Mouse (Mus musculus) liver, postnatal 0 days (tissue): ENCODE measurements around the gene Obsl1. TPM values are rescaled to one million over a fixed set of nuclear protein-coding genes. Genes with fewer than 3 reads are reported as not detected.
A peak's percentile ranks its signal among the peaks of the same experiment; 100 is the strongest.

Source experiments
- ATAC-seq: fragments of 200-750 bp; cut with Nextera tagmentation; 2 replicates; pipeline ENCODE4 v1.8.0; 2017; ENCODE audit warnings: mild to moderate bottlenecking, moderate library complexity
- DNase-seq: peaks from one replicate; pipeline ENCODE4 v3.0.0-alpha.2; 2016
- H3K27ac ChIP-seq: fragments of 300-500 bp; sonication (generic); 2 replicates; pipeline ENCODE4 v1.5.1; 2014; ENCODE audit warnings: antibody characterized with exemption, moderate library complexity, mild to moderate bottlenecking, low read depth
- H3K27me3 ChIP-seq: fragments of 300-500 bp; sonication (generic); 2 replicates; pipeline ENCODE4 v1.6.1; 2014; ENCODE audit warnings: low read length, control low read depth, mixed read lengths; ENCODE audit not compliant: insufficient read depth
- H3K36me3 ChIP-seq: fragments of 300-500 bp; sonication (generic); replicated peaks from 2 replicates; pipeline ENCODE4 v1.6.1; 2014; ENCODE audit warnings: mild to moderate bottlenecking, control low read depth, low read length, moderate library complexity, mixed read lengths; ENCODE audit not compliant: insufficient read depth
- H3K4me1 ChIP-seq: fragments of 300-500 bp; sonication (generic); 2 replicates; pipeline ENCODE4 v1.6.1; 2014; ENCODE audit warnings: antibody characterized with exemption, mild to moderate bottlenecking, control low read depth; ENCODE audit not compliant: insufficient read depth
- H3K4me2 ChIP-seq: fragments of 300-500 bp; sonication (generic); 2 replicates; pipeline ENCODE4 v1.6.1; 2014; ENCODE audit warnings: low read depth, mild to moderate bottlenecking, low read length, moderate library complexity, mixed read lengths
- H3K4me3 ChIP-seq: fragments of 300-500 bp; sonication (generic); 2 replicates; pipeline ENCODE4 v1.5.1; 2014; ENCODE audit warnings: low read depth, low read length
- H3K9ac ChIP-seq: fragments of 300-500 bp; sonication (generic); replicated peaks from 2 replicates; pipeline ENCODE4 v1.6.1; 2014; ENCODE audit warnings: mild to moderate bottlenecking, moderate library complexity
- H3K9me3 ChIP-seq: fragments of 300-500 bp; sonication (generic); 2 replicates; pipeline ENCODE4 v1.6.1; 2016; ENCODE audit warnings: mild to moderate bottlenecking, control low read depth, low read length, mixed read lengths
- CTCF ChIP-seq: sonication (generic); IDR thresholded peaks from 2 replicates; pipeline ENCODE4 v1.5.1; 2016; ENCODE audit warnings: antibody characterized with exemption, low read depth
- EP300 ChIP-seq: IDR thresholded peaks from 2 replicates; pipeline ENCODE4 v1.6.1; 2016; ENCODE audit warnings: antibody characterized with exemption, low read depth, mild to moderate bottlenecking
- WGBS: fragments of 180-500 bp; shearing (Covaris S2); extraction: QIAGEN DNeasy Blood & Tissue Kit; methylation state at CpG from one replicate; pipeline ENCODE4 v1.1.7; 2014; ENCODE audit not compliant: insufficient replicate concordance; 5-methylcytosine and 5-hydroxymethylcytosine counted together
- polyA plus RNA-seq: library from polyadenylated mRNA; unstranded; fragments of >200 nt; fragmentation: Nextera tagmentation; extraction: Ambion mirVana; gene quantifications from 2 replicates; pipeline ENCODE4 v1.2.1, GENCODE M21; 2015

The Obsl1 gene
- polyA plus RNA-seq, 1 experiment from 2014 or later: 3.4 TPM

DNA sequence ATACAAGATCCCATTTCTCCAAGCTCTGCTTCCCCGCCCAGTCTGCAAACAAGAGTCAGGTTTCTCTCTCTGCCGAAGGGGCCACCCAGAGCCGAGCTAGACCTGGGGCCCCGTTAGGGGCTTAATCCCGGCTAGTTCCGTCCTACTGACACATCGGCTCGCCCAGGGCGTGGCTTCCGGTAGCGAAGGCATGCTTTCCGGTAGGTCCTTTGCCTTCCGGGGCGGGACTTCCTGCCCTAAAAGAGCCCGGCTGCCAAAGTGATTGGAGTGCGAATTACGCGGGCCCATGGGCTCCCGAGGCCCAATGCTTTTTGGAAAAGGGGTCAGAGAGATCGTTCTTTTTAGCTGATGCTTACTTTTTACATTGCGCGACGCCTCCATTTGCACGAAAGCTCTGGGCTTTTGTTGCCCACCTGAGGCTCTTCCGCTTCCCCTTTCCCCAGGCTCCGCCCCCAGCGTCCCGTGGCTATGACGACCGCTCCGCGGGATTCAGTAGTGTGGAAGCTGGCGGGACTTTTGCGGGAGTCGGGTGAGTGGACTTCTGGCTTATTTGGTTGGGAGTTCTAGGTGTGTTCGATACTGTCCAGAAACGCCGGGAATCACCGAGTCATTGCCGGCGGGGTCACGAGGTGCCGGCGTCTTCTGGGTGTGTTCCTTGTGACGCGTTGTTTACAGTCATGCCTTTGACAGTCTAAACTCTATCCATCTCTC lies 15.2 kb upstream of the Obsl1 start, which contains the start of gene Stk11ip:
Stk11ip (plus strand) TSS at position 209 of the 711 bp plus-strand sequence.
- H3K27ac ChIP-seq: peak within 1 kb of the TSS; percentile 93
- peak; percentile 98 for ATAC-seq
- DNase-seq: peak; percentile 95
- H3K4me1 ChIP-seq: peaks cover 9% of the 10 kb centered on the region
- 0 out of 2 replicates have a peak, but pooled peaks cover under 1% of the 10 kb centered on the region for H3K36me3 ChIP-seq
- TF ChIP-seq EP300 (peak; percentile 65), CTCF (no peak)
- no peaks in the 10 kb centered on the region for H3K27me3 ChIP-seq
- H3K9ac ChIP-seq: peak within 1 kb of the TSS; percentile 81
- WGBS: under 1% methylated on average over 46 of the region's 46 CpGs
- no peaks in the 10 kb centered on the region for H3K9me3 ChIP-seq
- H3K4me3 ChIP-seq: peak within 1 kb of the TSS; percentile 81
- H3K4me2 ChIP-seq: peak within 1 kb of the TSS; percentile 83

DNA sequence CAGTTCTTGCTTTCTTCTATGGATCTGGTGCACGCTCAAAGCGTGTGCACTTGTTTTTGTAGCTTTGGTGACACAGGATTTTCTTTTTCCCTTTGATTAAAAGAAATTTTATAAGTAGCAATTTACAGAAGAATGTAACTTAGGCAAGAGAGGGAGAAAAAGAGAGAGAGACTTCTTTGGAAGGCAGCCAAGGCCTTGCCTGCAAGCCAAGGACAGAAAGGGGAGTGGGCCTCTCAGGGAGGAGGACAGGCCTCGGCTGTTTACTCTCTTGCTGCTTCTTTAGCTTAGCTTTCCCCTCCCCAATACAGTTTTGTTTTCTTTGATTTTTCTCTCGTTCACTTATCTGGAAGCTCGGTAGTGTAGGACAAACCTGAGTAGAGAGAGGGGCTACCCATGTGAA lies 13.3 kb upstream of the Obsl1 start:
- no peak overlapping the region for H3K4me2 ChIP-seq
- DNase-seq (no peak), ATAC-seq (no peak)
- H3K4me3 ChIP-seq: no peak overlapping the region
- TF ChIP-seq CTCF (no peak), EP300 (no peak)
- no peak overlapping the region for H3K27ac ChIP-seq
- H3K4me1 ChIP-seq: peaks cover 9% of the 10 kb centered on the region
- no peaks in the 10 kb centered on the region for H3K9me3 ChIP-seq
- H3K36me3 ChIP-seq: no peaks in the 10 kb centered on the region
- 67% methylated on average over 5 of the region's 5 CpGs for WGBS
- no peak overlapping the region for H3K9ac ChIP-seq
- H3K27me3 ChIP-seq: no peaks in the 10 kb centered on the region

- DNase-seq (no peak), ATAC-seq (no peak)
- H3K9me3 ChIP-seq: no peaks in the 10 kb centered on the region
- no peak overlapping the region for H3K27ac ChIP-seq
- H3K9ac ChIP-seq: no peak overlapping the region
- H3K36me3 ChIP-seq: no peaks in the 10 kb centered on the region
- H3K4me2 ChIP-seq: no peak overlapping the region
- H3K4me3 ChIP-seq: no peak overlapping the region
- no peak for TF ChIP-seq CTCF
- no peak for TF ChIP-seq EP300
- H3K27me3 ChIP-seq: no peaks in the 10 kb centered on the region
- 76% methylated on average over 4 of the region's 4 CpGs for WGBS
- peaks cover 9% of the 10 kb centered on the region for H3K4me1 ChIP-seq
Observed at GRCm38 (mm10) chr1:75518427-75518826, 12.2 kb upstream of the Obsl1 start.

DNA sequence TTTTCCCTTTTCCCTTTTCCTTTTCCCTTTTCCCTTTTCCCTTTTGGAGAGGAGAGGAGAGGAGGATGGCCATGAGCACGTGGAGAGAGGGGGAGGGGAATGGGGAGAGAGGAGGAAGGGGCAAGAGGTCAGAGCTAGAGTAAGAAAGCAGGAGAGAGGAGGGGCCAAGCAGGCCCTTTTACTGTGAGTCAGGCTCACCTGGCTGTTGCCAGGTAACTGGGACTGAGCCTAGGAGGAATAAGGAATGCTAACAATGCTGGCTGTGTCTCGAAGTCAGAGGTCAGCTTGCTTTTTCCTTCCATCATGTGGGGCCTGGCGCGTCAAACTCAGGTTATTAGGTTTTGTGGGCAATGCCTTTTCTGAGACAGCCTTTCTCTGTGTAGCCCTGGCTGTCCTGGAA lies 11.7 kb upstream of the Obsl1 start:
- no peak overlapping the region for H3K4me3 ChIP-seq
- no peaks in the 10 kb centered on the region for H3K36me3 ChIP-seq
- no peak for DNase-seq
- peaks cover 9% of the 10 kb centered on the region for H3K4me1 ChIP-seq
- H3K4me2 ChIP-seq: no peak overlapping the region
- WGBS: 66% methylated on average over 4 of the region's 4 CpGs
- H3K9me3 ChIP-seq: no peaks in the 10 kb centered on the region
- no peak for ATAC-seq
- H3K27ac ChIP-seq: no peak overlapping the region
- no peak overlapping the region for H3K9ac ChIP-seq
- no peaks in the 10 kb centered on the region for H3K27me3 ChIP-seq
- TF ChIP-seq EP300: no peak
- TF ChIP-seq CTCF: no peak

DNA sequence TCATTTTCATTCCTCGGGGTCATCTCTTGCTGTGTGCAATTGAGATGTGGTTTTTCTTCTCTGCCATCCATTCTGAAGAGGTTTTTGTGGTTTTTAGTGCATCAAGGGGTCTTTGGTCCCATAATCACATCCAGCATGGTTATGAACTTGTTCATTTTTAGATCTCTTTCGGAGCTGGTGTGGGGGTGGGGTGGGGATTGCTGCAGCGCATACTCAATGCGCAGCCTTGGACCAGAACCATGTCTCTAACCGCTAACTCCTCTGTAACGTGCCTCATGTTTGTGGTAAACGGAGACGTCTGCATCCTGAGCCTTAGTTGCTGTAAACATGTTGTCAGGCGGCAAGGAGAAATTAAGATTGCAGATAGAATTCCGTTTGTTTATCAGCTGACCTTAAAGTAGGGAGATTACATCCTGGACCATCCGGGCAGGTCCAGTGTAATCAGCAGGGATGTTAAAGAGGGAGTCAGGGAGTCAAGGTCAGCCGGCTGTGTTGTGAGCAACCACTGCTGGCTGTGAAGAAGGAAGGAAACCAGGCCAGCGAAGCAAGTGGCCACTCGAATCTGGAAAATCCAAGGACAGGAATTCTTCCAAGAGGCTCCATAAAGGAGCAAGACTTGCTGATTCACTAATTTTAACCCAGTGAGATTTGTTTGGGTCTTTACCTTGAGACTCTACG lies 10.6 kb upstream of the Obsl1 start:
- H3K27me3 ChIP-seq: no peaks in the 10 kb centered on the region
- DNase-seq (no peak), ATAC-seq (no peak)
- no peak overlapping the region for H3K9ac ChIP-seq
- TF ChIP-seq EP300 (no peak), CTCF (no peak)
- H3K4me3 ChIP-seq: no peak overlapping the region
- H3K36me3 ChIP-seq: no peaks in the 10 kb centered on the region
- no peaks in the 10 kb centered on the region for H3K9me3 ChIP-seq
- WGBS: 63% methylated on average over 15 of the region's 15 CpGs
- peaks cover 6% of the 10 kb centered on the region for H3K4me1 ChIP-seq
- no peak overlapping the region for H3K4me2 ChIP-seq
- H3K27ac ChIP-seq: no peak overlapping the region

- no peak for ATAC-seq
- WGBS: 78% methylated on average over 3 of the region's 3 CpGs
Observed at GRCm38 (mm10) chr1:75512550-75512949, 6.3 kb upstream of the Obsl1 start.

More at GRCm38 (mm10) chr1:75512550-75512949, 6.3 kb upstream of the Obsl1 start:
- Histone ChIP-seq H3K27ac (no peak overlapping the region), H3K27me3 (0 out of 2 replicates have a peak, but pooled peaks cover 6% of the 10 kb centered on the region), H3K4me2 (no peak overlapping the region), H3K9me3 (no peaks in the 10 kb centered on the region), H3K4me3 (no peak overlapping the region), H3K36me3 (no peaks in the 10 kb centered on the region), H3K9ac (no peak overlapping the region), H3K4me1 (peaks cover 4% of the 10 kb centered on the region; the same call in 1 of the 2 replicates)
- TF ChIP-seq CTCF (no peak), EP300 (no peak)
- DNase-seq: no peak
